Mouse (Mus musculus): Measurements from ENCODE around the gene Gm10401. TPM values are rescaled to one million over a fixed set of nuclear protein-coding genes. Genes with fewer than 3 reads are reported as not detected.

Gm10401 gene
- not detected for total RNA-seq (2021)
- long read RNA-seq, experiment 1: 0 reads
- long read RNA-seq, experiment 2: 0 reads

DNA sequence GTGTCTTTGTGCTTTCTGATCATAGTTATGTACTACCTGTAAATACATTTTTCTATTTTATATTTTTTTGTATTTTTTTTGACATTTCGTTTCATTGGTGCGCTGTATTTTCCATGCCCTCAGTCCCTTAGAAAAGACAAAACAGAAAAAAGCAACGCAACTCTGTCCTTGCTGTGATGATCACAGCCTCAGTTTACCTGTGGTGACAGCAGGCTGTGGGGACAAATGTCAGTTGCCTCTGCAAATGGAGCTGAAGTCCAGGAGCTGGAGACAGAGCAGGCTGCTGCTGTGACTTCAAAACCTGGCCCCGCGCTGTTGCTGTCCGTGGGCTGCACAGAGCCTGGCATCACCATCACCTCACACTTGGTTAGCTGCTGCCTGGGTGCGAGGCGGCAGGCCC lies at the start of gene Gm10401:
Gene Gm10401 (minus strand): TSS at position 101 of the 400 bp plus-strand sequence.
- no peak within 1 kb of the TSS for H3K27ac ChIP-seq
- intact Hi-C loops (cut with DNase I): no loop called here
- DNase-seq (ENCODE audit: extremely low spot score in 1 of 2, low spot score in 2 of 2): no peak
- no peak for TF ChIP-seq CTCF (IDR thresholded peaks at IDR 0.05)
- no peak within 1 kb of the TSS for H3K4me3 ChIP-seq

GRCm38 (mm10) chr5:115147388-115147787 lies 49.3 kb upstream of the Gm10401 start:
- Histone ChIP-seq H3K27ac (no peak overlapping the region), H3K4me3 (no peak overlapping the region)
- intact Hi-C loops (cut with DNase I): no loop called here
- DNase-seq (ENCODE audit: extremely low spot score in 1 of 2, low spot score in 2 of 2): no peak
- no peak for TF ChIP-seq CTCF (IDR thresholded peaks at IDR 0.05)

DNA sequence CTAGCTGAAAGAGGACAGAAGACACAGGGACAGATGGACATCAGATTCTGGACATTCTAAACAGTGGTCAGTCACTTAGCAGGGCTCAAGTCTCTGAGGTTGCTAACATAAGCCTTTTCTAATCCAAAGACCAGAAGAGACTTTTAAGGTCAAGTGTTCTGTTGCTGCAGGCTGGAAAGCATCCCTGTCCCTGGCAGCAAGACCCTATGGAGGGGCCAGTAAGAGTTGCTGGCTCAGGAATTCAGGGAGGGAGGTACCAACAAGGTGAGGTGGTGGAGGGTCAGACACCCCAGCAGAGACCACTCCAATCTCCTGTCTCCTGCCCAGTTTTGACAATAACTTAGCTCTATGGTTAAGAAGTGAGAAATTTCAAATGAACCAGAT lies 48.6 kb upstream of the Gm10401 start:
- Histone ChIP-seq H3K27ac (no peak overlapping the region), H3K4me3 (no peak overlapping the region)
- no peak for DNase-seq (ENCODE audit: extremely low spot score in 1 of 2, low spot score in 2 of 2)
- TF ChIP-seq CTCF (IDR thresholded peaks at IDR 0.05): no peak
- intact Hi-C loops (cut with DNase I): no loop called here

GRCm38 (mm10) chr5:115145976-115146746 lies 48.1 kb upstream of the Gm10401 start:
- peak overlapping the region; percentile 20; the same call in 1 of the 2 replicates for H3K27ac ChIP-seq
- intact Hi-C loops (cut with DNase I): no loop called here
- no peak for TF ChIP-seq CTCF (IDR thresholded peaks at IDR 0.05)
- no peak overlapping the region for H3K4me3 ChIP-seq
- DNase-seq (ENCODE audit: extremely low spot score in 1 of 2, low spot score in 2 of 2): no peak

DNA sequence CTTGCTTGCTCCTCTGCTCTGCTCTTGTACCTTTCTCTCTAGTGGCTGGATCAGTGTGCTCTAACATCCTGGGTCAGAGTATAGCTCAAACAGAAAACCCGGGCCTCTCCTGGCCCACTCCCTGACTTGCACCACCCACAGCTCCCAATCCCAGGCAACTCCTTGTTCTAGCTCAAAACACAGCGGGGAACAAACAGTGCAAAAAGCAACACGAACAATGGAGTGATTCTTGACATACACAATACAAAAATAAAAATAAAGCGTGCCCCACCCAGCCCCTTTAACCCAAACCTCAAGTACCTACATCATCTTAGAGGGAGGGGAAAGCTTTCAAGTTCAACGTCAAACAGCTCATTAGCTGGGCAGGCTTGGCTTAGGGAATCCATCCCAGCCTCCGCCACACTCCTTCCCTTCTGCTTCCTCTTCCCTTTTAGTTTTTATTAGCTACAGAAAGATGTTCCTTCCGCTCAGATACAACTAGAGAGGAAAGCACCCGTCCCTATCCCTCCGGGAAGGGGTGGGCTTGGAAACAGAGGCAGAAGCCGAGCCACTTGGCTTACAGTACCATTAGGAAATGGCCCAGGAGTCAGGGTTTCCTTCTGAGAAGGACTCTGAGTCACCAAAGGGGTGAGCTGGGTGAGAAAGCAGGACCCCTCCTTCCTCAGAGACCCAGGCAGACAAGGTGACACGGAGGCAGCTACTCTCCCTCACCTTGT lies 47.3 kb upstream of the Gm10401 start:
- no peak for TF ChIP-seq CTCF (IDR thresholded peaks at IDR 0.05)
- H3K4me3 ChIP-seq: no peak overlapping the region
- H3K27ac ChIP-seq: peak overlapping the region; percentile 16; the same call in 1 of the 2 replicates
- no peak for DNase-seq (ENCODE audit: extremely low spot score in 1 of 2, low spot score in 2 of 2)
- intact Hi-C loops (cut with DNase I): no loop called here

DNA sequence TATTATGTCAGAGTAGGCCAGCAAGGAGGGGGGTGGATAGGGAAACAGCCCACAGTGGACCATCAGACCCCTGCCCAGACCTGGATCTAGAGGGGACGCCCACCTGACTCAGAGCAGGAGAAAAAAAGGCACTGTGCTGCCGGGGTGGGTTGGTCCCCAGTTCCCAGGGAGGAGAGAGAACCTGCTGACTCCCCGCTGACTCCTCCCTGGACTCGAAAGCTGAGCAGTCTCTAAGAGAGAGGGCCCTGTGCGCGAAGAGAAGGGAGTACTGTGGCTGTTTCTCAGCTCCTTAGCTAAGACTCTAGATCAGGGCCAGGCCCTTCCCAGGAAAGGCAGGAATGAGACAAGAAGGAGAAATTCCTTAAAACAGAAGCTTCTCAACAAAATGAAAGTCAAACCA lies 46.4 kb upstream of the Gm10401 start:
- no peak for DNase-seq (ENCODE audit: extremely low spot score in 1 of 2, low spot score in 2 of 2)
- H3K4me3 ChIP-seq: no peak overlapping the region
- no peak for TF ChIP-seq CTCF (IDR thresholded peaks at IDR 0.05)
- intact Hi-C loops (cut with DNase I): no loop called here
- no peak overlapping the region for H3K27ac ChIP-seq

DNA sequence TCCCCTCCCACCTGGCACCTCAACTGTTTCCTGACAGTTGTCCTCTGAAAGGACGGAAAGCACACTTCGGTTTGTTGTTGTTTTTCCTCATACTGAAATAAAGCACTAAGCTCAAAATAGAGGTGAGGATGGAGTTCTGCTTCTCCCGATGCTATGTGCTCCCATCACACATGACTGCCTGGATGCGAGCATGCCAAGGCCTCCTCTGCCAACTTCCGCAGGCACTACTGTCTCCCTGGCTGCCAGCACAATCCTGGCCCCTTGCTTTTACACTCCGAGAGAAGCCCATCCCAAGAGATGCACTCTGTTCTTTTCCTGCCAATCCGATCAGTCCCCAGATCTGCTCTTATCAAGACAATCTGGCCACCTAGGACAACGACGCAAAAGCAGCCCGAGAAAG lies 45.5 kb upstream of the Gm10401 start:
- intact Hi-C loops (cut with DNase I): no loop called here
- Histone ChIP-seq H3K4me3 (no peak overlapping the region), H3K27ac (no peak overlapping the region)
- DNase-seq (ENCODE audit: extremely low spot score in 1 of 2, low spot score in 2 of 2): no peak
- TF ChIP-seq CTCF (IDR thresholded peaks at IDR 0.05): no peak

- Histone ChIP-seq H3K4me3 (no peak overlapping the region), H3K27ac (no peak overlapping the region)
- no peak for TF ChIP-seq CTCF (IDR thresholded peaks at IDR 0.05)
- intact Hi-C loops (cut with DNase I): no loop called here
- no peak for DNase-seq (ENCODE audit: extremely low spot score in 1 of 2, low spot score in 2 of 2)
These were observed 44.1 kb upstream of the Gm10401 start for GRCm38 (mm10) chr5:115142166-115142697.

- H3K27ac ChIP-seq: no peak overlapping the region
- intact Hi-C loops (cut with DNase I): no loop called here
- H3K4me3 ChIP-seq: no peak overlapping the region
- DNase-seq (ENCODE audit: extremely low spot score in 1 of 2, low spot score in 2 of 2): no peak
- no peak for TF ChIP-seq CTCF (IDR thresholded peaks at IDR 0.05)
These were observed 42.6 kb upstream of the Gm10401 start for GRCm38 (mm10) chr5:115140726-115141125.

GRCm38 (mm10) chr5:115139124-115139523 lies 41.0 kb upstream of the Gm10401 start:
- intact Hi-C loops (cut with DNase I): no loop called here
- no peak for DNase-seq (ENCODE audit: extremely low spot score in 1 of 2, low spot score in 2 of 2)

DNA sequence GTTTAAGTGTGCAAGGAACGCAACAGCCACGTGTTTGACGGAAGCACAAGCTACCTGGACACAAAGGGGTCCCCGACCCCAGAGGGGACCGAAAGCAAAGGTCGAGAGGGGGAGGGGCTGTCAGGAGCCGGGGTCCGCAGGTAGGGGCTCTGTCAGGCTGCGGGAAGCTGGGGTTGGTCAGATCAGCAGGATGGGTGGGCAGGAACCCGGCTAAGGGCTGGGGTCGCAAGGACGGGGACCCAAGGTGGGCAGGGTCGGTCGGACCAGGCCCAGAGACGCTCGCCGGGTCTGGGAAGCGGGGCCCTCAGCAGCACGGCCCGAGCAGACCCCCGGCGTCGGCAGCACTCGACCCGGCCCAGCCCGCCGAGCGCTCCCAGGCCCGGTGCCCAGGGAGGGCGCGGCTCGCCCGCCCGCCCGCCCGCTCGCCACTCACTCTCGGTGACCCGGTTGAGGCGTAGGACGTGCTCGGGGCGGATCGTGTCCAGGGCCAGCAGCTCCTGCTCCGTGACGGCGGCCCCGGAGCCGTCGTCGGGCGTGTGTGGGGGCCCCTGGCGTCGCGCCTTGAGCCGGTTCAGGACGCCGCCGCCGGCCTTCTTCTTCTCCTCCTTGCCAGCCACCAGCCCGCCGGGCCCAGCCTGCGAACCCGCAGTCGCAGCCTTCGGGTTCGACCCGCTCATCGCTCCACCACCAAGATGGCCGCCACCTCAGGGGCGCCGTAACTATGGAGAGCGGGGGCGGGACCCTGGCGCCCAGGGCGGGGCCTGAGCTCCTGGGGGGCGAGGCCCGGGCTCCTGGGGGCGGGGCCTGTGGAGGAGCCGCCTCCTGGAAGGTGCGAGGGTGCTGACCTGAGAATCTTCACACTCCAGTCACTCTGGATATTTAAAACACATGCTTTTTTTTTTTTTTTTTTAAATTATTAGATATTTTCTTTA lies 36.4 kb upstream of the Gm10401 start, which contains the start of gene Unc119b:
Gene Unc119b (minus strand): TSS at position 742 of the 932 bp plus-strand sequence.
- H3K27ac ChIP-seq: peak within 1 kb of the TSS; percentile 90
- intact Hi-C loops (cut with DNase I): loop anchor here (2.0 kb wide), 1 partner anchor 22 kb away; no protein-coding TSS in a partner anchor
- DNase-seq (ENCODE audit: extremely low spot score in 1 of 2, low spot score in 2 of 2): peak; percentile 87 to 89
- peak within 1 kb of the TSS; percentile 90 for H3K4me3 ChIP-seq
- no peak for TF ChIP-seq CTCF (IDR thresholded peaks at IDR 0.05)

More at GRCm38 (mm10) chr5:115139124-115139523, 41.0 kb upstream of the Gm10401 start:
- Histone ChIP-seq H3K4me3 (no peak overlapping the region), H3K27ac (no peak overlapping the region)
- no peak for TF ChIP-seq CTCF (IDR thresholded peaks at IDR 0.05)
